Mouse (Mus musculus) heart, adult 18-20 months (tissue): ENCODE results near the gene Cdc20b. TPM values are rescaled to one million over a fixed set of nuclear protein-coding genes. Genes with fewer than 3 reads are reported as not detected.
"Not testable (repeated sequence)": the region's sequence is repeated elsewhere in the genome, so short reads cannot be mapped to it uniquely, and the experiment has no call there.

Experiments used
- DNase-seq, 2 experiments: peaks; one replicate each; pipeline ENCODE4 v3.0.0; 2021 to 2022; ENCODE audit warnings: mixed read lengths in 1 of 2
- long read RNA-seq, 2 experiments: library from polyadenylated mRNA; stranded (forward); transcript quantifications; one replicate each; pipeline ENCODE4 v2.0.0; 2021
- total RNA-seq, 2 experiments: library from RNA; stranded (reverse); gene quantifications; 2 replicates each; pipeline ENCODE4 v1.2.3; 2021

The Cdc20b gene
- not detected for total RNA-seq
- long read RNA-seq, experiment 1: 0 reads
- long read RNA-seq, experiment 2: 0 reads

DNA sequence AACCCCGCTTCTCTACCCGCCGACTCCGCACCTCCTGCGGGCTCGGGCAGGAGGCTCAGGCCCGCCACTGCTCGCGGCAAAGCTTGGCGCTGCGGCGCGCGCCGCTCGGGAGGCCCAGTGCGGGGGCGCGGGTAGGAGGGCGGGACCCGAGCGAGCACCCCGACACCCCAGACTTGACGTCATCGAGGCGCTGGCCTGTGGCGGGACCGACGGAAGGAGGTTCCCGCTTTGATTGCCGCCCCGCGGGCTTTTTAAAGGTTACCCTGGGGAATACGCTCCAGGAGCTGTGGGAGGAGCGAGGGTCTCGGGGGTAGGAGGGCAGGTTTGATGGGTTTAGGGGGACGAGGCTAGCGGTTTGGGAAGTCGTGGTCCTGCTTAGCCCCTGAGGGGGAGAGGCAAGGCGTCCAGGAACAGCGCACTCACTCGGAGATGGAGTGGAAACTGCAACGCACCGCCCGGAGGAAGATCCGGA lies at the start of gene Cdc20b:
TSS of gene Cdc20b (plus strand) at position 162 of the 472 bp plus-strand sequence.
- peak; percentile 58 to 67 for DNase-seq

- no peak for DNase-seq
These were observed 49.1 kb upstream of the Cdc20b start for GRCm38 (mm10) chr13:112985605-112986450.

- no peak for DNase-seq
These were observed 48.4 kb upstream of the Cdc20b start for GRCm38 (mm10) chr13:112986451-112986950.

- DNase-seq: peak; percentile 91 to 96
These were observed 47.4 kb upstream of the Cdc20b start, which contains the start of gene Ccno for GRCm38 (mm10) chr13:112987532-112987943. Ccno (plus strand) TSS chr13:112987802.

- DNase-seq: no peak
These were observed 46.9 kb upstream of the Cdc20b start for GRCm38 (mm10) chr13:112987991-112988390.

DNA sequence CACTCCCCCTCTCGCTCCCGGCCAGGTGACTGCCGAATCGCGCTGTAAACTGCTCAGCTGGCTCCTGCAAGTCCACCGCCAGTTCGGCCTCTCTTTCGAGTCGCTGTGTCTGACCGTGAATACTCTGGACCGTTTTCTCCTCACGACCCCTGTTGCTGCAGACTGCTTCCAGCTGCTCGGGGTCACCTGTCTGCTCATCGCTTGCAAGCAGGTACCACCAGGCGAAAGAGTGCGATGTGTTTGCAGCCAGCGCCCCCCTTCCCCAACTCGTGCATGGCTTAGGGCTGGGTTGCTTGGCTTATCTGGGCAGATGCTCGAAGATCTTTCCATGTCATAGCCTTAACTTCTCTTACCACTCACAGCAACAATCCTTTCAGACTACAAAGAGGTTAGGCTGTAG lies 46.0 kb upstream of the Cdc20b start:
- peak in 1 of 2 experiments; percentile 9 for DNase-seq

GRCm38 (mm10) chr13:112989541-112989940 lies 45.4 kb upstream of the Cdc20b start:
- DNase-seq: peak in 1 of 2 experiments; percentile 7

DNA sequence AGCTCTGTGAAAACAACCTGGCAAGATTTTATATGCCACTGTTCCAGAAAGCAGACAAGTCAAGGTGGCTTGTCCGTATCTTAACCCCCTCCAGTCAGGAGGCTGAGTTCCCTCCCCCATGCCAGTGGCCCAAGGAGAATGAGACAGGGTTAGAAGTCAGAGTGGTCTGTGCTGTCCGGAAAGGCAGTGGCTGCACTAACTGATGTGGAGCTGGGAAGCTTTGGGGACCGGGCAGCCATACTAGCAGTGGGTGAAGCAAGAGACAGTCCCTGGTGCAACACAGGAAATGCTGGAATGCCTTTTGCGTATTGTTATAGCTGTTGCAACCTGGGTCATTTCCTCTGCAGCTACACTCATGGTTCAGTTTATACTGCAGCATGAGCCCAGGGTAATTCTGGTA lies 44.6 kb upstream of the Cdc20b start:
- DNase-seq: peak in 1 of 2 experiments; percentile 6

DNA sequence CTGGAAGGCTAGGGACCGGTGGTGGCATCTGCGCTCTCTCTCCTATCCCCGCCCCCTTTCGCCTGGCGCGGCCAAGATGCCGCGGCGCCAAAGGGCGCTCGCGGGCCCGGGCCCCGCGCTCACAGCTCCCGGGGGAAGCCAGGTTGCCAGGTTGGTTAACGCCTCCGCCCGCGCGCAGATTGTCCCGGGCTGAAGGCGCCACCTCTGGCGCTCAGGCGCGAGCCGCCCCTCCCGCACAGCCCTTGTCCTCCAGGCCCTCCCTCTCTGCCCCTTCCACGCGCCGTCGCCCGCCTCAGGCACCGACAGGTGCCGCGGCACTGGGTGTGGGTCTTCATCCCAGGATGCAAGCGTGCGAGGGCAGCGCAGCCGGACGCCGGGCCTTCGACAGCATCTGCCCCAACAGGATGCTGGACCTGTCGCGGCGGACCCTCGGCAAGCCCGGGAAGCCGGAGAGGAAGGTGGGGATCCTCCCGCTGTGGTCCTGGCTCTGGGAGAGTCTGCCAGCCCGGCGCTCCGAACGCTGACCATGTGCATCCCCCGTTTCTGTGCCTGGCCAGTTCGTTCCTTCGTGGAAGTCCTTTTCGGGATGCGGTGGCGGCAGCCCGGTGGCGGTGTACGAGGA lies 41.3 kb upstream of the Cdc20b start, which contains the start of gene Mcidas:
TSS of gene Mcidas (plus strand) at position 315 of the 622 bp plus-strand sequence.
- peak in 1 of 2 experiments; percentile 8 for DNase-seq

DNA sequence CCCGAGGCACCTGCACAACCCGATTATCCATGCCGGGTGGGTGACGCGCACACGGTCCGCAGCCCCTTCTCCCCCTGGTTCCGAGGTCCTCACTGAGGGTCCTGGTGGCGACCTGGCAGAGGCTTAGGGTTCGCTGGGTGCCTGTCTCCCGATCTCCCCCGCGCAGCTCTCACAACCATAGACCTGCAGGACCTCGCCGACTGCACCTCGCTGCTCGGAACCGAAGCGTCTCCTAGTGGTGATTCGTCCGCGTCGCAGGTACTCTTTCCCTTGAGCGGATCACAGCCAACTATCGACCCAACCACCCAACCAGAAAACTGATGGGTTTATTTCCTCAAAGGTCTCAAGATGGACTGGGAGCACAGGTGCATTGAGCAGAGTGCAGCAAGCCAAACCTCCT lies 40.7 kb upstream of the Cdc20b start:
- peak in 1 of 2 experiments; percentile 44 for DNase-seq

DNA sequence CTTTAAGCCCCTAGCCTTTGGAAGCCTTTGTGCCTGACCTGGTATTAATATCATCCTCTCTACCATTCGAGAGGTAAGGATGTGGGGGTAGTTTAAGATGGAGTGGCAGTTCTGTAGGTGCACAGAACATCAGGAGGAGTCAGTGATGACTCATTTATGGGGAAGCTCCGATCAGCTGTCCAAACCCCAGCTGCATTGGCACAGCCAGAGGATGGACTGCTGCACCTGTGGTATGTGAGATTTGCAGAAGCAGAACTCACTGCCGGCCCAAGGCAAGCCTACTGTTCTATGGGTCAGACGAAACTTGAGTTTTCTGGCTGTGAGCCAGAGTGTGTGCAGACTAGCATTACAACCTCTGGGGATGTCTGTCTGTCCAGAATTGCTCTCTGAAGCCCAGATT lies 38.5 kb upstream of the Cdc20b start:
- DNase-seq: no peak

GRCm38 (mm10) chr13:112997369-112997768 lies 37.5 kb upstream of the Cdc20b start:
- no peak for DNase-seq

GRCm38 (mm10) chr13:112998427-112999201 lies 36.3 kb upstream of the Cdc20b start:
- peak in 1 of 2 experiments; percentile 10 for DNase-seq

DNA sequence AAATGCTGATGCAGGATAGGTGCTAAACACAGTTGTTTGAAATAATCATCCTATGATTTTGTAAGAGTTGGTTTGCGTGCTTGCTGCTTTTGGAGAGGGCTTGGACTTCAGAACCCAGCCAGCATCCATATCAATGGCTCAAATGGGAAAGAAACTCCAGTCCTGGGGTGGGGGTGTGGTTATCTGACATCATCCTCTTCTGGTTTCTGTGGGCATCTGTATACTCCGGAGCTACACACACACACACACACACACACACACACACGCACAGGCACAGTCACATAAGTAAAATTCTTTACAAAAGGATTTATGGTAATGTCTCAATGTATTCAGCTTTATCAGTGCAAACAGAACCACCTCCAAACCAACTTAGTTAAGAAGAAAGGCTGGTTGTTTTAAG lies 34.8 kb upstream of the Cdc20b start:
- no peak for DNase-seq

- no peak for DNase-seq
These were observed 34.2 kb upstream of the Cdc20b start for GRCm38 (mm10) chr13:113000576-113001318.

DNA sequence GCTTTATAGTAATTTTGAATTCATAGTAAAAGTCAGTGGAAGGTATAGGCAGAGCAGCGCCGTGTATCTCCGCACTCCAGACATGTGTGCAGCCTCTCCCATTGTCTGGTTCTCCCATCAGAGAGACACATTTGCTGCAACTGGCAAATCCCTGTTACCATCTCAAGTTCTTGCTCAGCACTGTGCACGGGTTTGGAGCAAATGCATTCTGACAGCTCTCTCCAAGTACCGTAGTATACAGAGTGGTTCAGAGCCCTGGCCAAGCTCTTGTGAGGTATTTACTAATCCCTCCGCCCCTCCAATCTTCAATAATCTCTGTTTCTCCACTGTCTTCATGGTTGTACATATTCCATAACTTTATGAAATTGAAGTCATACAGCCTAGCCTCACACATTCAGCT lies 22.2 kb upstream of the Cdc20b start:
- no peak for DNase-seq

- DNase-seq: not testable (repeated sequence)
These were observed 21.5 kb upstream of the Cdc20b start for GRCm38 (mm10) chr13:113013174-113013953.

GRCm38 (mm10) chr13:113021521-113021920 lies 13.4 kb upstream of the Cdc20b start:
- DNase-seq: no peak

DNA sequence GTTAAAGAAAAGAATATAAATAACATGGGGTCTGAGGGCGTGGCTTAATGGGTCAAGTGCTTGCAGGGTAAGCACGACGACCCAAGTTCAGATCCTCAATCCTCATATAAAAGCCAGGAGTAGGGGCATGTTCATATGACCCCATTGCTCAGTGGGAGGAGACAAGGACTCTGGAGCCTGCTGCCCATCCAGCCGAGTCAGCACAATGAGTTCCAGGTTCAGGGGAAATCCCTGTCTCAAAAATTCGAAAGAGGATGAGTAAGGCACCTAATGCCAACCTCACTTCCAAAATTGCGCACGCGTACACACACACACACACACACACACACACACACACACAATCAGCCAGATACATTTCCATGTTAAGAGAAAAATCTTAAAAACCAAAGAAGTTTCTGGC lies 12.4 kb upstream of the Cdc20b start:
- no peak for DNase-seq
